In the genomic region with DNA sequence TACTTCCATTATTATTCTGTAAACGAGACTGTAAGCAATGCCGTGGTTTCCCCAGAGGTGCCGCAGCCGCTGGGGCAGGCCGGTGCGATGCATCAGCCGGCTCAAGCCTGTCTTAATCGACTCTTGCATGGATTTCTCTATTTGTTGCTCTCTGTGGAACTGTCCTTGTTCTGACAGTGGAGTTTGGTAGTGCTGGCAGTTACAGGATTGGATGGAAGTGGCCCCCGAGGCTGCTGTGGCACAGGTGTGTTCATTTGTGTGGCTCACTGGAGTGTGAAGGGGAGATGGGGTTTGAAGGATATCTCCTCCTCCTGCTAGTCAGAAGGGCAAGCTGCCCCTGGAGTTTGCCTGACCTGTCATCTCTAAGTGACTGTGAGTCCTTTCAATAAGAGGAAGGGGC, we compare ENCODE assay signal across 21 mouse cellular contexts.
DNase-seq lines count a peak whose midpoint lies in the region; ATAC-seq lines count a peak whose summit lies in the region.
"Had no signal": no experiment of that assay in that cellular context is flagged by ENCODE, and none has a peak within 500 bp of the region (broad histone marks: within the 10 kb centered on the region; RNA-seq: fewer than 3 reads in every experiment).

No protein-coding gene starts in this region.

- no peaks in the 10 kb centered on the region for H3K9me3 ChIP-seq in hindbrain, embryonic 13.5 days
- H3K9me3 ChIP-seq in hindbrain, embryonic 12.5 days (replicated peaks) = no peaks in the 10 kb centered on the region
- no peaks in the 10 kb centered on the region for H3K9me3 ChIP-seq in forebrain, embryonic 14.5 days (replicated peaks; ENCODE audit: control insufficient read depth, low read length)
- H3K9me3 ChIP-seq: embryonic facial prominence, embryonic 13.5 days; forebrain, embryonic 12.5 days; heart, embryonic 13.5 days had no signal

- H3K36me3 ChIP-seq in hindbrain, embryonic 13.5 days = no peaks in the 10 kb centered on the region
- no peaks in the 10 kb centered on the region for H3K36me3 ChIP-seq in hindbrain, embryonic 12.5 days
- H3K36me3 ChIP-seq in forebrain, embryonic 14.5 days (ENCODE audit: control insufficient read depth, insufficient read depth, low read length) = no peaks in the 10 kb centered on the region
- H3K36me3 ChIP-seq: embryonic facial prominence, embryonic 13.5 days; forebrain, embryonic 12.5 days; G1E; heart, embryonic 13.5 days had no signal

- 53% methylated on average over 9 of the region's 9 CpGs for WGBS in hindbrain, embryonic 13.5 days
- 70% methylated on average over 9 of the region's 9 CpGs for WGBS in hindbrain, embryonic 12.5 days
- WGBS in forebrain, embryonic 14.5 days = 84% methylated on average over 9 of the region's 9 CpGs

- no peak overlapping the region for H3K4me2 ChIP-seq in hindbrain, embryonic 13.5 days
- no peak overlapping the region for H3K4me2 ChIP-seq in hindbrain, embryonic 12.5 days (replicated peaks)
- H3K4me2 ChIP-seq in forebrain, embryonic 14.5 days (ENCODE audit: low read length) = no peak overlapping the region
- H3K4me2 ChIP-seq: embryonic facial prominence, embryonic 13.5 days; forebrain, embryonic 12.5 days; heart, embryonic 13.5 days had no signal

- no peak overlapping the region for H3K4me3 ChIP-seq in hindbrain, embryonic 13.5 days
- no peak overlapping the region for H3K4me3 ChIP-seq in hindbrain, embryonic 12.5 days
- H3K4me3 ChIP-seq in forebrain, embryonic 14.5 days (ENCODE audit: low read depth, low read length) = no peak overlapping the region
- H3K4me3 ChIP-seq: embryonic facial prominence, embryonic 13.5 days; forebrain, embryonic 12.5 days; heart, adult 2 months; heart, embryonic 13.5 days had no signal

- H3K27ac ChIP-seq in hindbrain, embryonic 13.5 days = peak overlapping the region; percentile 31
- H3K27ac ChIP-seq in hindbrain, embryonic 12.5 days = no peak overlapping the region
- H3K27ac ChIP-seq in forebrain, embryonic 14.5 days (ENCODE audit: low read depth, low read length) = no peak overlapping the region
- H3K27ac ChIP-seq: embryonic facial prominence, embryonic 13.5 days; forebrain, embryonic 12.5 days; heart, embryonic 13.5 days; hindbrain, postnatal 0 days had no signal

- peaks cover 55% of the 10 kb centered on the region for H3K4me1 ChIP-seq in hindbrain, embryonic 13.5 days (replicated peaks)
- H3K4me1 ChIP-seq in hindbrain, embryonic 12.5 days = peaks cover 36% of the 10 kb centered on the region
- H3K4me1 ChIP-seq in forebrain, embryonic 14.5 days (ENCODE audit: control insufficient read depth, insufficient read depth, low read length) = peaks cover 27% of the 10 kb centered on the region

- DNase-seq in kidney, adult 9 months = peak; percentile 46
- no peak for DNase-seq in kidney, postnatal 10 days
- DNase-seq in B cell, adult 2 months = peak; percentile 40 to 41
- peak; percentile 45 to 79 for DNase-seq in kidney, postnatal 25 days
- no peak for DNase-seq in forebrain, embryonic 14.5 days (ENCODE audit: low spot score)
- DNase-seq: adrenal gland, postnatal 14 days; cerebellum, adult 11-12 months; cerebellum, adult 9-10 months; cerebellum, postnatal 25 days; forebrain, postnatal 0 days; gastrocnemius, postnatal 14 days; heart, adult 2 months; heart, postnatal 36 days had no signal

- no peak for ATAC-seq in hindbrain, embryonic 13.5 days (ENCODE audit: low FRiP score)
- ATAC-seq in hindbrain, embryonic 12.5 days (ENCODE audit: low FRiP score) = no peak
- no peak for ATAC-seq in forebrain, embryonic 14.5 days
- ATAC-seq in CD4-positive, CD25-positive, alpha-beta regulatory T cell, adult 4 months = no peak
- ATAC-seq: forebrain, postnatal 0 days; hindbrain, postnatal 0 days had no signal

- 0 out of 2 replicates have a peak, but pooled peaks cover 1% of the 10 kb centered on the region for H3K27me3 ChIP-seq in hindbrain, embryonic 13.5 days
- no peaks in the 10 kb centered on the region for H3K27me3 ChIP-seq in hindbrain, embryonic 12.5 days
- H3K27me3 ChIP-seq in forebrain, embryonic 14.5 days (replicated peaks; ENCODE audit: control insufficient read depth, insufficient read depth, low read length) = no peaks in the 10 kb centered on the region
- H3K27me3 ChIP-seq: heart, embryonic 13.5 days had no signal

- no peak overlapping the region for H3K9ac ChIP-seq in hindbrain, embryonic 13.5 days
- H3K9ac ChIP-seq in hindbrain, embryonic 12.5 days = no peak overlapping the region
- H3K9ac ChIP-seq in forebrain, embryonic 14.5 days (ENCODE audit: low read length) = no peak overlapping the region
- H3K9ac ChIP-seq: embryonic facial prominence, embryonic 13.5 days; forebrain, embryonic 12.5 days; forebrain, postnatal 0 days; heart, embryonic 13.5 days had no signal

Comparison
In these comparisons a context has a peak if more than half of its experiments do, and no peak if none do; other contexts are left out.
1. DNase-seq: peak in kidney, adult 9 months (single experiment), B cell, adult 2 months (2 of 2) and kidney, postnatal 25 days (2 of 2); none in kidney, postnatal 10 days (single experiment) and forebrain, embryonic 14.5 days (single experiment).